Mouse (Mus musculus) heart, embryonic 14.5 days (tissue): ENCODE measurements at regions not wholly inside any gene's neighbourhood (a gene's known extent, or its start where the extent isn't known, plus 50 kb on each side); places are given as distances from the start of the nearest gene placed in this dataset.

Experiments
- ATAC-seq: fragments of 200-750 bp; cut with Nextera tagmentation; 2 replicates; pipeline ENCODE4 v1.8.0; 2017; ENCODE audit warnings: low read depth, moderate TSS enrichment; ENCODE audit not compliant: insufficient number of reproducible peaks, insufficient read depth, low FRiP score
- H3K27ac ChIP-seq, 2 experiments: fragments of 200-500 bp in 1 of 2; fragments of 300-500 bp in 1 of 2; sonication (generic) in 1 of 2; replicated peaks in 1 of 2; 2 replicates each; pipeline ENCODE4 v1.5.1; 2012 to 2014; ENCODE audit warnings: low read depth in 2 of 2, low read length in 2 of 2, control low read depth in 1 of 2, mild to moderate bottlenecking in 1 of 2, mixed read lengths in 1 of 2; ENCODE audit not compliant: control insufficient read depth in 1 of 2, insufficient read depth in 1 of 2
- H3K27me3 ChIP-seq: fragments of 300-500 bp; sonication (generic); 2 replicates; pipeline ENCODE4 v1.6.1; 2014; ENCODE audit warnings: mild to moderate bottlenecking, low read length, control low read depth; ENCODE audit not compliant: control insufficient read depth, insufficient read depth
- H3K36me3 ChIP-seq: fragments of 300-500 bp; sonication (generic); 2 replicates; pipeline ENCODE4 v1.6.1; 2014; ENCODE audit warnings: mild to moderate bottlenecking, control low read depth, low read length, mixed read lengths; ENCODE audit not compliant: control insufficient read depth, insufficient read depth
- H3K4me1 ChIP-seq, 2 experiments: fragments of 200-500 bp in 1 of 2; fragments of 300-500 bp in 1 of 2; sonication (generic) in 1 of 2; 2 replicates each; pipeline ENCODE4 v1.6.1; 2012 to 2014; ENCODE audit warnings: low read length in 2 of 2, control low read depth in 1 of 2, mixed read lengths in 1 of 2; ENCODE audit not compliant: control insufficient read depth in 2 of 2, insufficient read depth in 2 of 2
- H3K4me2 ChIP-seq: fragments of 300-500 bp; sonication (generic); 2 replicates; pipeline ENCODE4 v1.6.1; 2014; ENCODE audit warnings: mild to moderate bottlenecking, low read length
- H3K4me3 ChIP-seq, 2 experiments: fragments of 200-500 bp in 1 of 2; fragments of 300-500 bp in 1 of 2; sonication (generic) in 1 of 2; 2 replicates each; pipeline ENCODE4 v1.5.1; 2012 to 2014; ENCODE audit warnings: low read length in 2 of 2, mild to moderate bottlenecking in 2 of 2, control low read depth in 1 of 2, low read depth in 1 of 2, moderate library complexity in 1 of 2; ENCODE audit not compliant: control insufficient read depth in 1 of 2, insufficient read depth in 1 of 2
- H3K9ac ChIP-seq: fragments of 300-500 bp; sonication (generic); 2 replicates; pipeline ENCODE4 v1.6.1; 2014; ENCODE audit warnings: mild to moderate bottlenecking, low read length
- H3K9me3 ChIP-seq: fragments of 300-500 bp; sonication (generic); 2 replicates; pipeline ENCODE4 v1.6.1; 2016; ENCODE audit warnings: low read length, control low read depth; ENCODE audit not compliant: control insufficient read depth
- WGBS: fragments of 180-500 bp; shearing (Covaris S2); extraction: QIAGEN DNeasy Blood & Tissue Kit; methylation state at CpG from one replicate; pipeline ENCODE4 v1.1.7; 2014; 5-methylcytosine and 5-hydroxymethylcytosine counted together

DNA sequence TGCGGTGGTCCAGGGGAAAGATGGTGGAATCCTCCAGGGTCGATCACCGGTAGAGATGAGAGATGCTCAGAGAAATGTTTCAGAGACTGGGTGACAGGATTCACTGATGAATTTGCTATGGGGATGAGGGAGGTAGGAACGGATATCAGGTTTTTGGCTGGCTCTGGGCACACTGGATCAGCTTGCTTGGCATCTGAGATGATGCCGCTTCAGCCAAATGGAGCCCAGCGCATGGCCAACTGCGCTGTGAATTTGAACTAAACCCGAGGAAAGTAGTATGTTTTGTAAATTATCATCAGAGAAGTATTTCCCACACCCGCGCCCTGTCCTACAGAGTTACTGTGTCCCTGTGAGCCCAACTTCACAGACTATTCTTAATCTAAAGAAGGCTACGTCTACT lies 113.0 kb upstream of the Noct start:
- ATAC-seq: no peak
- Histone ChIP-seq H3K9me3 (no peaks in the 10 kb centered on the region), H3K9ac (no peak overlapping the region), H3K36me3 (no peaks in the 10 kb centered on the region), H3K4me2 (no peak overlapping the region), H3K4me3 (no peak overlapping the region), H3K27me3 (no peaks in the 10 kb centered on the region), H3K27ac (no peak overlapping the region), H3K4me1 (no peaks in the 10 kb centered on the region)
- 93% methylated on average over 11 of the region's 11 CpGs for WGBS

DNA sequence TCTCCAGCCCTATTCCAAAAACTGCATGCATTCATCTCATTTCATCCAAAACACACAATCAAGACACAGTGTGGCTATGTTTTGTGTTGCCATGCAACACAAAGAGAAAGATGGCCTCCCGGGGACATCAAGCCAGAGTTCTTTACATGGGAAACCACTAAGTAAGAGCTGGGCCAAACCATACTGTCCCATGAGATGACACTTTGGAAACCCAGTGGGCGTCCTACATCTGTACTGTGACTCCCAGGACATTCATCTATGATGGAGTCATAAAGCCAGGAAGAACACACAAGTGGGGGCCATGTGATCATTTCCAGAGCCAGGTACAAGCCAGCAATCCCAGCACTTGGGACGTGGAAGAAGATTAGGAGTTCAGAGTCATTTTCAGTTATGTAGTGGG lies 111.9 kb upstream of the Noct start:
- Histone ChIP-seq H3K4me1 (no peaks in the 10 kb centered on the region), H3K27me3 (no peaks in the 10 kb centered on the region), H3K9me3 (no peaks in the 10 kb centered on the region), H3K36me3 (no peaks in the 10 kb centered on the region), H3K27ac (no peak overlapping the region), H3K4me3 (no peak overlapping the region), H3K4me2 (no peak overlapping the region), H3K9ac (no peak overlapping the region)
- ATAC-seq: no peak
- 66% methylated on average over 3 of the region's 3 CpGs for WGBS

DNA sequence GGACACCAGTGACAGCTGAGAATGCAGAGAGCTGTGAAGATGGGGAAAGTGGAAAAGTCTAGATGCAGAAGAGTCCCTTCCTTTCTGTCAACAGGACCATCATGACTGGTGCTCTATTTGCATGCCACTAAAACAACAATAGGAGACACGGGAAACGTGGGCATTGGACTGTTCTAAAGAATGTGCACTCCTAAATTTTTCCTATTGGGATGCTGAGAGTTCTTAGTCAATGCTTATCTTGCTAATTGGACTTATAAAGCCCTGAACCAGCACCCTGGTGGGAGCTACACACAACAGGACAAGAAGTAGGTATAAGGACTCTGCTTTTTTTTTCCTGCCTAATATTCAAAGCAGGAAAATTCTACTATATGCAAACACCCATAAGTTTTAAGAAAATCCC lies 108.3 kb upstream of the Noct start:
- ATAC-seq: no peak
- no peak overlapping the region for H3K27ac ChIP-seq
- H3K27me3 ChIP-seq: no peaks in the 10 kb centered on the region
- H3K36me3 ChIP-seq: no peaks in the 10 kb centered on the region
- H3K4me2 ChIP-seq: no peak overlapping the region
- no peaks in the 10 kb centered on the region for H3K9me3 ChIP-seq
- 56% methylated on average over 2 of the region's 2 CpGs for WGBS
- no peaks in the 10 kb centered on the region for H3K4me1 ChIP-seq
- no peak overlapping the region for H3K9ac ChIP-seq
- no peak overlapping the region for H3K4me3 ChIP-seq

DNA sequence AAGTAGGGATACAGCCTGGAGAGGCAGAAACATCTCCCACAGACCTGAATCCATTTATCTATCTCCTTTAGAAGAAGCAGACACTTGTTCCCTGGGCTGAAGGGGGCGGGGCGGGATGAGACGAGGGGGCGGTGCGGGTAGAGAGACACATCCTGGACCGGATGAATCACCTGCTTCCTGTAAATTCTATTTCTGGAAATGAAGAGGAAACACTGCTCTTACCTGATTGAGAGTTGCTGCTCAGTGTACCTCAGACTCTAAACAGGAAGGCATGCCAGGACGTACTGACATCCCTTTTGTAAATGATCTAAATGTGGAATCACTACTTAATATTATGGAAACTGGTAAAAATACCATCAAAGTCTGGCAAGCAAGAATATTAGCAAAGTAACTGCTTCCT lies 105.5 kb upstream of the Noct start:
- H3K4me2 ChIP-seq: no peak overlapping the region
- no peak overlapping the region for H3K27ac ChIP-seq
- H3K9ac ChIP-seq: no peak overlapping the region
- no peaks in the 10 kb centered on the region for H3K36me3 ChIP-seq
- H3K4me3 ChIP-seq: no peak overlapping the region
- no peaks in the 10 kb centered on the region for H3K4me1 ChIP-seq
- H3K27me3 ChIP-seq: no peaks in the 10 kb centered on the region
- no peaks in the 10 kb centered on the region for H3K9me3 ChIP-seq
- 63% methylated on average over 7 of the region's 7 CpGs for WGBS
- no peak for ATAC-seq

DNA sequence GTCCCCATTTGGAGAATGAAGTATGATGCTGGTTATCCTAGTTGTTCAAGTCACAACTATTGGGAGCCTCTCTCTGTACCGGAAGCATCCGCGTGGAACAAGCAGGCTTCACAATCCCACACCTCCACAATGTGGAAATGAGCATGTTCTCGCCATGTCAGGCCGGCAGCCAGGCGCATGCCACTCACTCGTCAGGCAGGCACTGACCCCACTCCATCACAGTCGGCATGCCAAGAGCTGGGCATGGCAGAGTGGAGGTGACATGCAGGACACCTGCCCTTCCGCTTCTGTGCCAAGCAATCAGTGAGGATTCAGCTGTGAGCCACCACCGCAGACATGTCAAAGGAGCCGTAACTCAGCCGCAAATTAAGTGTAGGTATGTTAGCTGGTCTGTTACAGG lies 103.7 kb upstream of the Noct start:
- H3K9ac ChIP-seq: no peak overlapping the region
- H3K4me3 ChIP-seq: no peak overlapping the region
- no peak overlapping the region for H3K4me2 ChIP-seq
- H3K27me3 ChIP-seq: no peaks in the 10 kb centered on the region
- no peak for ATAC-seq
- WGBS: 85% methylated on average over 12 of the region's 12 CpGs
- no peaks in the 10 kb centered on the region for H3K36me3 ChIP-seq
- no peaks in the 10 kb centered on the region for H3K9me3 ChIP-seq
- H3K27ac ChIP-seq: no peak overlapping the region
- no peaks in the 10 kb centered on the region for H3K4me1 ChIP-seq

DNA sequence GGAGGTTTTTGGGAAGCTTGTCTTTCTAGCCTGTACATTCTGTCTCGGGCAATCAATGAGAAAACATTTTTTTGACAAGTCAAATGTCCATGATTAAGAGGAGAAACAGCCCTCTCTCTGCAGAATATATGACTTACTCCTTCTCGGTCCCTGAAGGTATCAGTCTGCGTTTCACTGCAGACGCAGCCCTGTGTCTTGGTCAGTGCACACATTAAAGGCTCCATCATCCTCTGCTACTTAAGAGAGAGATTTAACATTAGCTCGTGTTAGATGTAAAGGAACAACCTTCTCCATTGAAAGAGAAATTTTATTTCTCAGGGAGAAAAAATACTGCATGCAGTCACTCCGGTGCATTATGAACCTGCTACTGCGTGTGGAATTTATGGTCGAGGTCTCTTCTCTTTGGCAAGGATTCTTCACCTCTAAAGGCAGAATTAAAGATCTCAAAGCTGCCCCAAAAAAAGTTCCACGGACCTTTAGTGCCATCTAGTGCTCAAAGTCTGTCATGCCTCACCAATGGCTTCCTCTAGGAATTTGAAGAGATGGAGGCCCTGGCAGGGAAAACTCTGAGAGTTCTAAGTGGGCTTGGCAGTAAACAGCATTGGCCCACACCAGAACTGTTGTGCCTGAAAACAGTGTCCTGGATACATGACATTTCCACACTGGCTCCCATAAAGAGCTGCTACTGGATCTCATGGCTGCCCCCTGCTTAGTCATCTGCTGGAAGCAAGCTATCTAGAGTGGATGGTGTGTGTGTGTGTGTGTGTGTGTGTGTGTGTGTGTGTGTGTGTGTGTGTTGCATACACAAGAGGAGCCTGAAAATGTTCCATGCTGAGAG lies 102.3 kb upstream of the Noct start:
- Histone ChIP-seq H3K9ac (no peak overlapping the region), H3K27me3 (no peaks in the 10 kb centered on the region), H3K4me3 (no peak overlapping the region), H3K27ac (no peak overlapping the region), H3K4me2 (no peak overlapping the region), H3K9me3 (no peaks in the 10 kb centered on the region), H3K4me1 (no peaks in the 10 kb centered on the region), H3K36me3 (no peaks in the 10 kb centered on the region)
- peak; percentile 35; the same call in 1 of the 2 replicates for ATAC-seq
- 41% methylated on average over 9 of the region's 9 CpGs for WGBS

DNA sequence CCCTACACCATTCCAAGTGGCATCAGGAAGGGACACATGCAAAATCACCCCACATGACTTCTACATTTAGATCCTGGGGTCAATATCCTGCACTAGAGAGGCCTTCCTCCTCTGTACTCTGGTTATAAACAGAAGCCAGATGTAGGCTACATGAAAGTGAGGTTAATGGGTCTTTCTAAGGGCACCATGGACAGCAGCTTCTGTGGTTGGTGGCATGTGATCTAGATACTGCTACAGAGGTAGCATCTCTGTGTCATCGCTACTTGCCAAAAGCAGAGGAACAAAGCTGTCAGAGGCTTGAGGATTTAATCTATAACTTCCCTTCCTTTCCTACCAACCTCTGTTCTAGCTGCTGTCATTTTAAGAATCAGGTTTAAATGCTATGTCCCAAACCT lies 101.7 kb upstream of the Noct start:
- WGBS: 93% methylated on average over 1 of the region's 1 CpGs
- Histone ChIP-seq H3K4me1 (no peaks in the 10 kb centered on the region), H3K4me3 (no peak overlapping the region), H3K36me3 (no peaks in the 10 kb centered on the region), H3K27me3 (no peaks in the 10 kb centered on the region), H3K9me3 (no peaks in the 10 kb centered on the region), H3K9ac (no peak overlapping the region), H3K4me2 (no peak overlapping the region), H3K27ac (no peak overlapping the region)
- ATAC-seq: no peak

DNA sequence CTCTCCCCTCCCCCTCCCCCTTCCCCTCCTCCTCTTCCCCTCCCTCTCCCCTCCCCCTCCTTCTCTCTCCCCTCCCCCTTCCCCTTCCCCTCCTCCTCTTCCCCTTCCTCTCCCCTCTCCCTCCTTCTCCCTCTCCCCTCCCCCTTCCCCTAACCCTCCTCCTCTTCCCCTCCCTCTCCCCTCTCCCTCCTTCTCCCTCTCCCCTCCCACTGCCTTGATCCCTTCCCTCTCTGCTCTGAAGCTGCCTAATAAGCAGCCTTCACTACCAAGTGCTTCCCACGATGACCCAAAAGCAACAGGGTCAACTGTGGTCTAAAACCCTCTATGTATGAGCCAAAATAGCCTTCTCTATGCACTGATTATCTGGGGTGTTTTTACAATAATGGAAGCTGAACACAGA lies 96.4 kb upstream of the Noct start:
- Histone ChIP-seq H3K4me3 (no peak overlapping the region), H3K27me3 (no peaks in the 10 kb centered on the region), H3K4me2 (no peak overlapping the region), H3K9me3 (no peaks in the 10 kb centered on the region), H3K36me3 (no peaks in the 10 kb centered on the region), H3K27ac (no peak overlapping the region), H3K9ac (no peak overlapping the region), H3K4me1 (no peaks in the 10 kb centered on the region)
- WGBS: 71% methylated on average over 1 of the region's 1 CpGs
- ATAC-seq: no peak
